Mouse (Mus musculus): ENCODE results near the gene Tst. TPM values are rescaled to one million over a fixed set of nuclear protein-coding genes. Genes with fewer than 3 reads are reported as not detected.

Tst gene
- total RNA-seq, 4 experiments from 2014 or later = 20.3 to 25.0 (median 21.6) TPM

Other genes with a start within 250 kb of the Tst start
- gene Ift27, start 231.8 kb downstream of the Tst start, total RNA-seq (2022) = 10 to 100 TPM; 10.5 to 14.1 (median 10.9) TPM
- gene Pvalb, start 199.5 kb downstream of the Tst start, total RNA-seq (2022) = 1 to 10 TPM; 3.6 to 5.9 (median 4.5) TPM
- gene Ncf4, start 161.1 kb downstream of the Tst start, total RNA-seq (2022) = 1 to 10 TPM; 1.2 to 4.5 (median 1.6) TPM
- 1 to 10 TPM in 1 of 4 experiments, under 1 TPM in 3; 0.30 to 1.5 (median 0.69) TPM for gene Csf2rb2, start 100.2 kb downstream of the Tst start, total RNA-seq (2022)
- 1 to 10 TPM; 1.2 to 5.3 (median 1.3) TPM for gene Csf2rb, start 80.2 kb downstream of the Tst start, total RNA-seq (2022)
- not detected for gene Tex33, start 10.0 kb downstream of the Tst start, total RNA-seq (2022)
- 10 to 100 TPM; 42.1 to 52.4 (median 44.2) TPM for gene Mpst, start 509 bp upstream of the Tst start, total RNA-seq (2022)
- 10 to 100 TPM; 17.9 to 26.9 (median 20.2) TPM for gene Kctd17, start 22.7 kb upstream of the Tst start, total RNA-seq (2022)
- not detected for gene Tmprss6, start 62.7 kb upstream of the Tst start, total RNA-seq (2022)
- gene Il2rb, start 89.4 kb upstream of the Tst start, total RNA-seq (2022) = under 1 TPM; 0.13 to 0.57 (median 0.34) TPM
- gene C1qtnf6, start 125.5 kb upstream of the Tst start, total RNA-seq (2022) = 10 to 100 TPM in 1 of 4 experiments, 1 to 10 TPM in 3; 8.2 to 12.6 (median 9.5) TPM
- gene Sstr3, start 138.8 kb upstream of the Tst start, total RNA-seq (2022) = not detected
- 1 to 10 TPM; 1.2 to 7.6 (median 2.7) TPM for gene Rac2, start 166.9 kb upstream of the Tst start, total RNA-seq (2022)
- 1 to 10 TPM; 4.2 to 8.7 (median 5.3) TPM for gene Cyth4, start 191.1 kb upstream of the Tst start, total RNA-seq (2022)

All from heart, adult 8-10 months (tissue).